Mouse (Mus musculus) ES-Bruce4 (cell line): ENCODE measurements around the gene Erich6.

Experiments used
- CTCF ChIP-seq: IDR thresholded peaks from one replicate; pipeline ENCODE4 v1.8.1; 2011; ENCODE audit warnings: low read depth, low read length
- EP300 ChIP-seq: IDR thresholded peaks from 2 replicates; pipeline ENCODE4 v1.6.1; 2011; ENCODE audit warnings: low read depth, low read length; ENCODE audit not compliant: insufficient read depth
- POLR2A ChIP-seq: IDR thresholded peaks from one replicate; pipeline ENCODE4 v1.8.1; 2011; ENCODE audit warnings: low read length; ENCODE audit not compliant: insufficient read depth

DNA sequence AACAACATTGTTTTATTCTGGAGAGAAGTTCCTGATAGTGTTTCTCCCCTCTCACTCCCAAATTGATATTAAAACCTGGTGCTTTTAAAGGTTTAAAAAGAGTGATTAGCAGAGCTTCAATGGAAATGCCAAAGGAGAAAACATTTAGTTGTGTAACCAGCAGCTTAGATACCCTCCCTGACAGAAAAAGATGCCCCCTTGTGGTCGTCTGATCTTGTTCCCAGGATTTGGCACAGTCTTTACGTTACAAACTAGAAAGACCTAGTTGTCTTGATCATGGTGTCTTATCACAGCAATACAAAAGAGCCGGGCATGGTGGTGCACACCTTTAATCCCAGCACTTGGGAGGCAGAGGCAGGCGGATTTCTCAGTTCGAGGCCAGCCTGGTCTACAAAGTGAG lies 16.9 kb upstream of the Erich6 start:
- TF ChIP-seq CTCF (no peak), EP300 (no peak), POLR2A (no peak)
